Mouse (Mus musculus) heart, adult 8-10 months (tissue): ENCODE results near the gene Gga1. TPM values are rescaled to one million over a fixed set of nuclear protein-coding genes. Genes with fewer than 3 reads are reported as not detected.

Source experiments
- DNase-seq: peaks from one replicate; pipeline ENCODE4 v3.0.0; 2022; ENCODE audit warnings: low spot score
- total RNA-seq, 4 experiments: library from RNA; stranded (reverse); gene quantifications; 2 replicates each; pipeline ENCODE4 v1.2.4; 2022

Gene Gga1
- total RNA-seq: 10 to 100 TPM; 44.8 to 49.1 (median 46.3) TPM

GRCm38 (mm10) chr15:78876991-78877809 lies at the start of gene Gga1:
TSS of gene Gga1 (plus strand) at chr15:78877190.
- DNase-seq: peak; percentile 96

- DNase-seq: no peak
Observed at GRCm38 (mm10) chr15:78828315-78828714, 48.7 kb upstream of the Gga1 start.

DNA sequence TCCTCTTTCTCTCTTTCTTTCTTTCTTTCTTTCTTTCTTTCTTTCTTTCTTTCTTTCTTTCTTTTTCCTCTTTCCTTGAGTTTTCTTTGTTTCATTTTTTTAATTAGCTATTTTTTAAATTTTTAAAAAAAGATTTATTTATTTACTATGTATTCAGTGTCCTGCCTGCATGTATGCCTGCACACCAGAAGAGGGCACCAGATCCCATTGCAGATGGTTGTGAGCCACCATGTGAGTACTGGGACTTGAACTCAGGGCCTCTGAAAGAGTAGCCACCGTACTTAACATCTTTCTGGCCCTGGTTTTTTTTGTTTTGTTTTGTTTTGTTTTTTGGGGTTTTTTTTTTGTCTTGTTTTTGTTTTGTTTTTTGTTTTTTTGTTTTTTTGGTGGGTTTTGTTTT lies 47.4 kb upstream of the Gga1 start:
- no peak for DNase-seq

GRCm38 (mm10) chr15:78830742-78831719 lies 46.0 kb upstream of the Gga1 start:
- no peak for DNase-seq

GRCm38 (mm10) chr15:78831720-78832657 lies 45.0 kb upstream of the Gga1 start:
- DNase-seq: peak; percentile 72

DNA sequence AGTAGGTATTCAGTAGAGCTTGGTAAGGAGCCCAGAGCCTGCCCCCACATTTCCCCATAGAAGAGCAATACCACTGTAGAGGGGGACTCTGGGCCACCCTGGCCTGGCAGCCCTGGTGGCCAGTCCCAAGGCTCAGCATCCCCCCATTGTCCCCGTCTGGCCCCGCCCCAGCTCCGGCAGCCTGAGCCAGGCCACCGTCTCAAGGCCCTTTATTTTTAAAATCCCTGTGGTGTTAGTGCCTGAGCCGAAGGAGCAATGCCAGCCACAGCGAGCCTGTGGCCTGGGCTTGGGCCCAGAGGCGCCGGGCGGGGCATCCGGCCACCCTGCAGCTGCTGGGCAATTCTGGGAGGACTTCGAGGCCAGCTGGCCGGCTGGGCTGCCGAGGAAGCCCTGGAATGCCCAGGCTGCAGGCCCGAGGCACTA lies 44.3 kb upstream of the Gga1 start:
- peak; percentile 85 for DNase-seq

DNA sequence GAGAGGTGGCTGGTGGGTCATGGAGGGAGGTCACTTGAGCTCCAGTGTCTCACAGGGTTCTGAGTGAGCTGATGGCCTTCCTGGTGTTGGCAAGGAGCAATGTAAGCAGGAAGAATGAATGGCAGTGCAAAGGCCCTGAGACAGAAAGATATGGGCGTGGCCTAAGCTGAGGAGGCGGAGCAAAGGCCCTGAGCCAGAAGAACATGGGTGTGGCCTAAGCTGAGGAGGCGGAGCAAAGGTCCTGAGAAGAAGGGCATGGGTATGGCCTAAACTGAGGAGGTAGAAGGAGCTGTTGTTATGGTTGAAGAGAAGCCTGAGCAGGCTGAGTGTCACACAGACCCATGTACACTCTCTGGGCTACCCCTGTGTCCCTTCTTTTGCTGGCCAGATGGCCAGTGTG lies 43.4 kb upstream of the Gga1 start:
- DNase-seq: no peak

DNA sequence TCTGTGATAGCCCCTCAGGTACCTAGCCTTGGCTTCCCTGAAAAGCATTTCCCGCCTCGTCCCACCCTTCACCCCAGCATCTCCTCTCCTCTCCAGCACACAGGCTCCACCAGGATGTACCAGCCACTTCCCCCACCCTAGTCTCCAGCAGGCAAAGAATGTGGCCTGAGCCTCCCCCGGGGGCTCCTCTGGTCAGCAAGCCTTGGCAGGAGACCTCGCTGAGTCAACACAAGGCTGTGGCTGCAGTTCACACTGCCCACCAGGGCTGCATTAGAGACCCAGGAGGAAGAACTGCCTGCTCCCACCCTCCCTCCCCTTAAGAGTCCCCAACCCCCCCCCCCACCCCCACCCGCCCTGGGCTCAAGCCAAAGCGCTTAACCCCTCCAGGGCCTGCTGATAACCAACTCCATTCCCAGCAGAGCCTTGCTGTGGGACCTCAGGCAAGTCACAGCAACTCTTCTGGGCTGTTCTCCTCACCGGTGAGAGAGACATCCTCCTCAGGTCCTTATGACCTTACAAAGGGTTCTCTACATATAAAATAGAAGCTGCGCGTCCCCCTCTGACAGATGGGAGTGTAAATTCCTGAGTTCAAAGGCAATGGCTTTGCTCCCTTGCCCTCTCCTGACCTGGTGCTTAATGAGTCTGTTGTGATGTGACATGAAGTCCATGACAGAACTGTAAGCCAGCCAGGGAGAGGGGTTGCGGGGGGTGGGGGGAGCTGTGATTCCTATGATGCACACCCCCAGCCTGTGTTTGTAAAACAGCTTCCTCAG lies 42.6 kb upstream of the Gga1 start:
- no peak for DNase-seq

- DNase-seq: peak; percentile 57
Observed at GRCm38 (mm10) chr15:78835200-78836085, 41.5 kb upstream of the Gga1 start.

- peak; percentile 82 for DNase-seq
Observed at GRCm38 (mm10) chr15:78836086-78836621, 40.8 kb upstream of the Gga1 start.

- DNase-seq: no peak
Observed at GRCm38 (mm10) chr15:78839744-78840143, 37.2 kb upstream of the Gga1 start.

- DNase-seq: no peak
Observed at GRCm38 (mm10) chr15:78840241-78840640, 36.7 kb upstream of the Gga1 start.

- no peak for DNase-seq
Observed at GRCm38 (mm10) chr15:78840751-78841150, 36.2 kb upstream of the Gga1 start.

- no peak for DNase-seq
Observed at GRCm38 (mm10) chr15:78841161-78841790, 35.7 kb upstream of the Gga1 start.

DNA sequence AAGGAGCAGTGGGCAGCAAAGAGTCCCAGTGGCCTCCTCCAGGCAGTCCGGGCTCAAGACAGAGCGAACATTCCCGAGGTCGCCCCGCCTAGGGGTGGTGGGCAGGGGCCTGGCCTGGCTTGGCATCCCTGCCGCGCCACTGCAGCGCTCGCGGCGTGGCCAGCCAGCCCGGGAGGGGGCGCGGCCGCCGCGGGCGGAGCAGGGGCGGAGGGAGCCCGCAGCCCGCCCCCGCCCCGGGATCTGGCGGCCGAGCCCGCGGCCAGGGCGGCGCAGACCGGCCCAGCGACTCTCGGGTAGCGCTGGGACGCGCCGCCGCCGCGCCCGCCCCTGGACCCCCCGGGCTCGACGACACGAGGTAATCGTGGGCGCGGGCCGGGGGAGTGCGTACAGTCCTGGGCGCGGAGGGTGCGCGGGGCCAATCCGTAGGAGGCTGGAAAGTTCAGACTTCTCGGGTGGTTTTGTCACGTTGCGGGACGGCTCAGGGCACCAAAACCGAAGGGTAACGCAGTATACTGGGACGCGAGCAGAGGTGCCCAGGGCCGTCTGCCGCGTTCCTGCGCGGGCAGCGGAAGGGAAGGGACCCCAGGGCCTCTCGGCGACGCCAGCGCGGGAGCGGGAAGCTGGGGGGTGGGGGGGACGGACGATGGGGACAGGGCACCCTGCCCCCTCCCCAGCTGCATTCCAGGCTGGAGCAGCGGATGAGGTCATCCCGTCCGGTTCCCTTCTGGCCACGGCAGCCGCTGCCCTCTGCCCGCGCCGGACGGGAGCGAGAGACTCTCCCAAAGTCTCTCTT lies 34.4 kb upstream of the Gga1 start, which contains the start of gene Cdc42ep1:
Gene Cdc42ep1 (plus strand): TSS at position 254 of the 793 bp plus-strand sequence.
- peak; percentile 71 for DNase-seq

DNA sequence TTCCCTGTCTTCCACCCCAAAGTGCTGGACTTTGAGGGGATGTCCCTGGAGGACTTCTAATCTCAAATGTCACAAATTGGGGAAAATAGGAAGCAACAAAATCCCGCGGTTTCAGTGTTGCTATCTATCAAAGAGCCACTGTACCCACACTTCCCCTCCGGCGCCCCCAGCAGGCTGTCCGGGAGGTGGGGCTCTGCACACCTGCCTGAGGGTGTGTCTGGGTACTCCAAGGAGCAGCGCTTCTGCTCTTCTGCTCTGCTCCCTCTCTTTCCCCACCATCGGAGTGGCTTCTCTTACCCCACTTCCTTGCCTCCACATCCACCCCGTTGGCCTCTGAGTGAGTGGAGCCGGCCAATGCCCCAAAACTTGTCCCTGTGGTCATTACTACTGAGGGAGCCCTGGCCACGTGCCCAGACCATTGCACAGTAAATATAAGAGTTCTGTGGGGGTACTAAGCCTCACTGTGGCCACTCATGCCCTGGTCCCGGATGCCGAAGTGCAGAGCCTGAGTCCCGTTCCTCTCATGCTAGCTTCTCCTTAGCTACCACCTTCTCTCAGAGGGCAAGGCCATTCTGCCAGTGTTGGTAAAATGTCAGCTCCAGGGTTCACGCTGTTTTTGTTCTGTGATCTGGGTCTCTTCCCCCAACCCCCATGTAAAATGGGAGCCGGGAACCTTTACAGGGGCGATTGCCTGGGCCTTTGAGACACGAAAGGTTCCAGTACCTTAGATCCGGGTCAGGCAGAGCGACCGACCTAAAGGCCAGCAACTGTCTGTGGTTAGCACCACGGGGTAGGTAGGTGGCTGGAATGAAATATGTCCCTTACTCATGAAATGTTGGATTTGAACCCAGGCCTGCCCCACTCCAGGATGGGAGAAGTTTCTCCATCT lies 33.2 kb upstream of the Gga1 start:
- DNase-seq: no peak

DNA sequence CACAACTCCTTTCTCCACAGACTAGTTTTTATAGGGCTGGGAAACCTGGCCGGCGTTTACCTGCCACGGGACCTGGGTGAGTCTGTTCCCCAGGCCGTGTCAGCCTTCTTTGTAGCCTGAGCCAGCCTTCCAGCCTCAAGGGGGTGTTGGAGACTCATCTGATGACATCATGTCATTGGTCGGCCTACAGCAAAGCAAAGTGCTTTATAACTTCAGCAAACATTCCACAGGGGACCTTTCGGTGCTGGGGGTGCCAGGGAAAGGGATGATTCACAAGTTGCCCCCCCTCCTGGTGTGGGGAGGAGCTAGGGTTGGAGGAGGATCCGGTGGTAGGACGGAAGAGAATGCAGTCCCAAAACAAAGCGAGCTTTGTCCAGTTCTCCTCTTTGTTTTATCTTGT lies 32.2 kb upstream of the Gga1 start:
- DNase-seq: peak; percentile 78
